Mouse (Mus musculus): Measurements from ENCODE around the gene Asb14. TPM values are rescaled to one million over a fixed set of nuclear protein-coding genes. Genes with fewer than 3 reads are reported as not detected.

The Asb14 gene
- not detected for polyA plus RNA-seq (2014; fragmentation: Illumina TruSeq; extraction: RNeasy Lipid Tissue Mini Kit (QIAGEN cat#74804))

GRCm38 (mm10) chr14:26894392-26894791, at the start of gene Asb14:
Gene Asb14, plus strand, starts transcription at chr14:26894557.

Other genes with a start within 250 kb of the Asb14 start
- 20.3 TPM for gene Pde12, start 224.7 kb upstream of the Asb14 start, polyA plus RNA-seq (2014; fragmentation: Illumina TruSeq; extraction: RNeasy Lipid Tissue Mini Kit (QIAGEN cat#74804))
- 4.9 TPM for gene Dnah12, start 201.3 kb upstream of the Asb14 start, polyA plus RNA-seq (2014; fragmentation: Illumina TruSeq; extraction: RNeasy Lipid Tissue Mini Kit (QIAGEN cat#74804))
- gene Appl1, start 76.7 kb downstream of the Asb14 start, polyA plus RNA-seq (2014; fragmentation: Illumina TruSeq; extraction: RNeasy Lipid Tissue Mini Kit (QIAGEN cat#74804)) = 114 TPM
- gene Hesx1, start 99.9 kb downstream of the Asb14 start, polyA plus RNA-seq (2014; fragmentation: Illumina TruSeq; extraction: RNeasy Lipid Tissue Mini Kit (QIAGEN cat#74804)) = not detected
- gene Il17rd, start 144.4 kb downstream of the Asb14 start, polyA plus RNA-seq (2014; fragmentation: Illumina TruSeq; extraction: RNeasy Lipid Tissue Mini Kit (QIAGEN cat#74804)) = 12.2 TPM
- gene Arhgef3, start 220.3 kb downstream of the Asb14 start, polyA plus RNA-seq (2014; fragmentation: Illumina TruSeq; extraction: RNeasy Lipid Tissue Mini Kit (QIAGEN cat#74804)) = 56.6 TPM

Data from ovary, adult 10 weeks (tissue).